Mouse (Mus musculus): ENCODE measurements around the gene Ndel1.

The Ndel1 gene

DNA sequence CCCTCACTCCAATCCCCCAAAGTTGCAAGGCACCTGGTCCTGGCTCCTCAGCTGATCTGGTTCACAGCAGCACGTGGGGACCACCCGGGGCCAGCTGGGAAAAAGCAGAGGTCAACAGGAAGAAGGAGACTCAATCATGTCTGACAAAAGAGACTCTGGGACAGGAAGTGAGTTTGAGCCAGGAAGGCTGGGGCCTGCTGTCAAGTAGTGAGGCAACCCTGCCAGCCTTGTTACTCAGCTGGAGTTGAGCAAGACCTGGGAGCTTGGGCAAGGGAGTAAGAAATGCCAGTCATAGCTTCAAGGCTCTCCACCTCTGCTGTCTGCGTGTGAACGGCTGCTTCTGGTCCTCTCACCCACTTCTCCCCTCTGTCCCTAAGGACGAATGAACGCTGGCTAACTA is at the start of gene Ndel1:
Ndel1 (minus strand) TSS at position 111 of the 400 bp plus-strand sequence.
- CTCF ChIA-PET = no interaction called here

DNA sequence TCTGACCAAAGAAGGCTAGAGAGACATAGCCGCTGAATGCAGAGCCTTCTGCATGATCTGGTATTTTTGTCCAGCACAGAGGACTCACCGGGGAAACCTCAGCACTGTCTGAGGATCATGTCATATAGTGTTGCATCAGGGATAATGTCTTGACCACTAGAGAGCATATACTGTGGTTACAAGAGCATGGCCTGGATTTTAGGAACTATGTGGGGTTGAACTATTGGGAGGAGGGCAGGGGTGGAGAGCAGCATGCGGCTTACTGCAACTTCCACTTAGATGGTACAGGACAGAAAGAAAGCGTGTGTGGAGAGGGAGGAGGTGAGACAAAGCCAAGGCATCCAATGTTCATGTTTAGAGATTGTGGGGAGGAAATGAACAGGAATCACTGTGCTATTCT is 42.9 kb upstream of the Ndel1 start:
- CTCF ChIA-PET = no interaction called here

DNA sequence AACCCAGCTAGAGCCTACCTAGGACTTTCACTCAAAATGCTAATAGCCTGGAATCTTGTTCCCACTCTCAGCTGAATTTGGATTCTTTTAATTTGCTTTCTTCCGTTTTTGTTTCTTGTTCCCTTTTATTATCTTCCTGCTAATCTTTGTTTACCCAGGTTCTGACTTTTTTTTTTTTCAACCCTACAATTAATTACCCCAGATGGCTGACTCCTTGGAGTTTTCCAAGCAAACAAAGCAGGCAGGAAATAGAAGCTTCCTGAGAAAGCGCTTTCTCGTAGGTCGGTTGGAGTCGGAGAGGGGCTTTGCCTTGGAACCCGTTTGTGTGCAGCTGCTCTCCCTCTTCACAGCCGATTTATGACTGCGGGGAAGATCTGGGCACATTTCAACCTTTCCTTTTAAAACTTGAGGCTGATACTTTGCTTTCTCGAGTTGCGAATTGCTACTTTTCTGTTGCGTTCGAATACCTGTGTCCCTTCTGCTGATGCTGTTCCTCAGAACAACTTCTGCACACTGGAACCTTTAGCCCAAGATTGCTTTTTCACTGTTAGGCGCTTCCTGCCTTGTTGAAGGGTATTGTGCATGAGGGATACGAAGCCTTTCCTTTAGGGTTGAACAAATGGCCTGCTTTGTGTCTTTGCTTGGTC is 40.0 kb upstream of the Ndel1 start:
- CTCF ChIA-PET = no interaction called here

DNA sequence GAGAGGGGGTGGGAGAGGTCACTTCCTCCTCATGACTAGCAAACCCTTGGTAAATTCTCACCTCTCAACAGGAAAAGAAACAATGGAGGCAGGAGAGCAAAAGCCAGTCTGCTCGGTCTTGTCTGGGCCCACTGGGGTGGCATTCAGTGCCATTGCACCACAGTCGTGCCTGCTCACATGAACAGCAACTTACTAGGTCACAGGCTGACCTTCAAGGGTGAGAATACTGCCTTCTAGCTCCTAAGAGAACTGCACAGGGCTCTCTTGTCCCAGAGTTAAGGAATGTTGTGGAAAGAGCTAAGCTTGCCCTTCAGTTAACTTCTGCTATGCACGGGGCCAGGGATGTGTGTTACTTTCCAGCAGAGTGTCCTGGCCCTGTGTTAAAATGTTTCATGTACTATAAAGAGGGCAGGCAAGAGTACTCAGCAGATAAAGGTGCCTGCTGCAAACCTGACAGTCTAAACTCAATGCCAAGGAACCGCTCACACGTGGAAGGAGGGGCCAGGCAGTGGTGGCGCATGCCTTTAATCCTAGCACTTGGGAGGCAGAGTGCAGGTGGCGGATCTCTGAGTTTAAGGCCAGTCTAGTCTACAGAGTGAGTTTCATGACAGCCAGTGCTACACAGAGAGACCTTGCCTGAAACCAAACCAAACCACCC is 37.3 kb upstream of the Ndel1 start:
- CTCF ChIA-PET = interaction anchor here (0.5 kb wide), 1 partner anchor 66 kb away, joined by 4 read pairs; the partner anchor contains the start of gene Rangrf

DNA sequence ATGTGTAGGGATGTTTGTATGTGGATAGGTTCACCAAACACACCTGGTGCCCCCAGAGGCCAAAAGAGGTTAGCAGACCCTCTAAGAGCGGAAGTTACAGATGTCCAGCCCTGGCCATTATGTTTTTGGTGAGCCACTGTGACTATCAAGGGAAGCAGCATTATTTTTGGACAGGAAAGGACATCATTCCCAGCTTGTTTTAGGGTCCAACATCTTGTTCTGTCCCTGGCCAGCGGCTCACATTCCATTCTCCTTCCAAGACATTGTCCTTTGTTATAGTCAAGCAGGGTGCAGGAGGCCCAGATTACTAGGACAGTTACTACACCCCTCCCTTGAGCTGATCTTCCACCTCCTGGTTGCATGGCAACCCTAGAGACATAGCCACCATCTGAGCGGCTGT is 35.6 kb upstream of the Ndel1 start:
- CTCF ChIA-PET = no interaction called here

DNA sequence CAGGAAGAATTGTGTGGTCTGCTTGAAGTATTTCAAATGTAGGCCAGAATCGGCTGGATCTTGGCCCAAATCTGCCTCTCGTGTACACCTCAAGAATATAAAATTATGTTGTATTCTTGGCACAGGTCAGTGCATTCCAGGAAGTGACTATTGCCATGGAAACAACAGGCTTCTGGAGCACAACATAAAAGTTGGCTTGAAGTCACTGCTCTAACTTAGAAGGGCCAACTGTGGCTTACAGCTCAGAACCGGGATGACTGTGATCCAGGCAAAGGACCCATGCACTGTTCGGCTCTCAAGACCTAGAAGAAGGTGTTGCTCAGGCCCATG is 34.8 kb upstream of the Ndel1 start:
- CTCF ChIA-PET = no interaction called here

DNA sequence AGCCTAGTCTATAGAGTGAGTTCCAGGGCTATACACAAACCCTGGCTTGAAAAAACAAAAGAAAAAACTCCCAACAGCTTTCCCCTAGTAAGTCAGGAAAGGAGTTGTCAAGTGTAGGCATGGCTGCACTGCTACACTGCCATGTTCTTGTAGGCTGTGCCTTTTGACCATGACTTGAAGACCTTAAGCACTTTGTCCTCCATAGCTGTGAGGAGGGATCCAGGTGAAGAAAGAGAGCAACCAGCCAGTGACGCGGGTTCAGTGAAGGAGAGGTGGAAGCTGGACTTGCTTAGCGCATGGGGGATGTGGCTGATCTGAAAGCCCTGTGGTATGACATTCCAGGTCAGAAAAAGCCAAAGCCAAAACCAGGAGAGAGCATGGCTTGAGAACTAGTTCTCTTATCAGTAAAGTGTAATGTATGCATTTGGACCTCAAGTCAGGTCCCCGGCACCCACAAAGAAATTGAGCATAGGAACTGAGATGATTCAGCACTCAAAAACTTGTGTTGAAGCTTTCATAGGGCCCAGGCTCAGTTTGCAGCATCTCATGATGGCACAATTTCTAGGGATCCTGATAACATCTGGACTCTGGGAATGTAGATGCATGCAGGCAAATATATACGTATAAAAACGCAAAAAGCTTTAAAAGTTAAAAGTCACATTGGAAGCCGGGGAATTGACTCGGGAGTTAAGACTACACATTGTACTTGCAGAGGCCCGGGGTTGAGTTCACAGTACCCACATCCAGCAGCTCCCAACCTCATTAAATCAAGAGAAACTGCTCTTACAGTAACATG is 34.2 kb upstream of the Ndel1 start:
- CTCF ChIA-PET = no interaction called here

DNA sequence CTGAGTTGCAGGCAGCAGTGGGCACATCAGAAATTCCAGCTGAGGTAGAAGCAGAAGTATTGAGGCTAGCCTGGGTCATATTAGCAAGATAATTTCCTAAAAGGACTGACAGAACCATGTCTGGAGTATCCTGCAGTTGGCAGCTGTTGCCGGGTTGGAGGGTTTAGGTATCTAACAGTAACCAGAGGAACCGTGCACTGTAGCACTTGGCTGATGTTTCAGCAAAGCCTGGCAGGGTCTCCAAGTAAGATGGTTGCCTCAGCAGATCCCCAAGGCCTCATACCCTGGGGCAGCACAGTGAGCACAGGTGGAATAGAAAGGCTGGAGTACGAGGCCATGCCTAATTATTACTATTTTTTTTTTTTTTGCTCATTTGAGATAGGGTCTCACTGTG is 33.5 kb upstream of the Ndel1 start:
- CTCF ChIA-PET = no interaction called here

DNA sequence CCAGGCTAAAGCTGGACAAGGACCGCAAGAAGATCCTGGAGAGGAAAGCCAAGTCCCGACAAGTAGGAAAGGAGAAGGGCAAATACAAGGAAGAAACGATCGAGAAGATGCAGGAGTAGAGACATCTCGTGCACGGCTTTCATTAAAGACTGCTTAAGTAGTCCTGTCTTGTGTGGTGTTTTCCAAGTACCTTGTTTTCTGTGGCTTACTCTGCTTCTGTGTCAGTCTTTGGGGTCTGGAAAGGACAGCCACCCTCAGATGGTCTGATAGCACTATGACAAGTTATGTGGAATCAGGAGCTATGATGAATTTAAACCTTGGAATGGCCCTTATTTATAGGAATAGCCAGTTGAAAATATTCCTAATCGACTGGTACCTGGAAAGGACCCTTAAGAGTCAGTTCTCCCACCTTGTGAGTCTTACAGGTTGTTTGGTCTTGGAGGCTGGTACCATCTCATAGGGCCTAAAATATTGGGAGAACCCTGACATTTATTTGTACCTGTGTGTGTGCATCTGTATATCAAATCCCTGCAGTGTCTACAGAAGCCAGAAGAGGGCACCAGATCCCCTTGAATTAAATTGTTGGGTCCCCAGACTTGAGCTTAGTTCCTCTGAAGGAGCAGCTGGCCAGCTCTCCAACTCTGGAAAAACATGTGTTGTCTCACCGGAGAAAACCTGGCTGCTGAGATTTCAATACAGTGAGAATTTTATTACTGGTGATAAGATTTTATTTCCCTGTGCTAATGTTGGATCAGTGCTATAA is 32.9 kb upstream of the Ndel1 start:
- CTCF ChIA-PET = no interaction called here

DNA sequence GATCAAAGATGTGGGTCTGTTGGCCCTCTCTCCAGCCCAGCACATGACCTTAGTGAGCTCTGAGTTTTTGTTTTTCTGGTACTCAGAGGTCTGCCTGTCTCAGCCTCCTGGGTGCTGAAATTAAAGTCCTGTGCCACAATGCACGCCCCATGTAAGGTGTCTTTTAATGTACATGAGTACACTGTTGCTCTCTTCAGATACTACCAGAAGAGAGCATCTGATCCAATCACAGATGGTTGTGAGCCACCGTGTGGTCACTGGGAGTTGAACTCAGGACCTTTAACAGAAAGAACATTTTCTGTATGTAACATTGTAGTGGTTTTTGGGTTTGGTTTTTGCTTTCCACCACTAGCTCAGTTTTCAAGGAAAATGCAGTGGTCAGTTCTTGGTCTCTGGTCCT is 32.1 kb upstream of the Ndel1 start:
- CTCF ChIA-PET = no interaction called here

DNA sequence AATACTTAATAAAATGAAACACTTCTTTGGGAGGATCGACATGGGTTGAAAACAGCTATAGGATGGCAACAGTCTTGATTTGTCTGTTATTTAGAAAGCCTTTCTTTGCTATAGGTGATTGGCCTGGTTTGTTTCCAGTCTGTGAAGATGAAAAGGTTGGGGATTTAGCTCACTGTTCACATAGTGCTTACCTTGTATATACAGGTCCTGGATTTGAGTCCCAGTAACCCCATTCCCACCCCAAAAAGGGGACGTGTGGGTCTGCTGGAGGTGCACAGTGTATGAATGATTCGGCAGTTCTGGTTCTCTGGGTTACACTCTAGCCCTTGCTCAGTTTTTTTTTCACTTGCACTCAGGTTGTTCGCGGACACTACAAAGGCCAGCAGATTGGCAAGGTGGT is 31.2 kb upstream of the Ndel1 start:
- CTCF ChIA-PET = no interaction called here

DNA sequence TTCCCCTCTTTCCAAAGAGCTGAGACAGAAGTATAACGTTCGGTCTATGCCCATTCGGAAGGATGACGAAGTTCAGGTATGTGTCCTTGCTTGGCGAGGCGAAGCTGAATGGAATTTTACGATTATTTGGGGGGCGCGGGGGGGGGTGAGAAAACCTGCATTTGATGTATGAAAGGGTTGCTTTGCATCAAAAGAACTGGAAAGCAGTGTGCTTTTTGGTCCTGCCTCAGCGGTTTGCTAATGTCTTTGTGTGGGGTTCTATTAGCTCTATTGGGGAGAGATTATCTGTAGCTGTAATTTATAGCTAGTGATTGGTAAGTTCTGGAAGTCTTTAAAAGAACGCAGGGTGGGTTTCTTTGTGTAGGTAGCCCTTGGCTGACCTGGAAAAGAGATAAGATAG is 30.7 kb upstream of the Ndel1 start:
- CTCF ChIA-PET = no interaction called here

DNA sequence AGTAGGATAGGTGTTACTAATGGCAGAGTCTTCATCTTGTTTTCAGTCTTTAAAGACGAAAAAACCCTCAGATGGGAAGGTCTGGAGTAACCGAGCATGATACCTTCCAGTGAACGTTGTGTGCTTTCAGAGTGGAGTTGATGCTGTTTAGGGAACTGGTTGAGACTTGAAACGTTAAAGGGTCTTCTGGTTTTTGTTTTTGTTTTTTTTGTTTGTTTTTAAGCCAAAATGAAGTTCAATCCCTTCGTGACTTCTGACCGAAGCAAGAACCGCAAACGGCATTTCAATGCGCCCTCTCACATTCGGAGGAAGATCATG is 30.3 kb upstream of the Ndel1 start:
- CTCF ChIA-PET = no interaction called here

DNA sequence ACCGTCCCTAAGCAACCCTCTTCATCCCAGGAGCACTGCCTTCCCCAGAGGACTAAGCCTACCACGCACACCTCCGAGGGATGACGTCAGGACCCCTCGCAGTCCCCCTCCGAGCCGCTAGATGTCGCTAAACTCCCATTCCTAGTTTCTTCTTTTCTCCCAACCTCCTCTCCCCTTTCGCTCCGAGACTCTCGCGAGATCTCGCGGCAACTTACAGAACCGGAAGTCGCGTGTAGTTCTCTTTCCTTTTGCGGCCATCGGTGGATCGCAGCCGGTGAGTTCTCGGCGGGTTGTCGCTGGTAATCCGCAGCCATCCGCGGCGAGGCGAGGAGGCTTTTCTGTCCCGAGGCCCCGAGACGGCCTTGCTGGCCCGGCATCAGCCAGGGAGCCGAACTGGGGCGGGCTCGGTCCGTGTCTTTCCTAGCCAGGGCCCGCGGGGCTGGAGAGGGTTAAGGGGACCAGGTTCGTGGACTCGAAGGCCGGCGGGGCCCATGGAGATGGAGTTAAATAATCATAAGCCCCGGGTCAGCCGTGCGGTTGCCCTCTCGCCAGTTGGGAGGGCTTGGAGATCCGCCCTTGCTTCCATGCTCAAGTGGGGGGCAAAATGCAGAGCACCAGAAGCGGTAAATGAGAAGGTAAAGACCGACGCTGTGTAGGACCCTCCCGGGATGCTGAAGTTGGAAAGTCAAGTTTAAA is 29.8 kb upstream of the Ndel1 start, which contains the start of gene Rpl26:
Rpl26 (plus strand) TSS at position 233 of the 696 bp plus-strand sequence.
- CTCF ChIA-PET = no interaction called here

DNA sequence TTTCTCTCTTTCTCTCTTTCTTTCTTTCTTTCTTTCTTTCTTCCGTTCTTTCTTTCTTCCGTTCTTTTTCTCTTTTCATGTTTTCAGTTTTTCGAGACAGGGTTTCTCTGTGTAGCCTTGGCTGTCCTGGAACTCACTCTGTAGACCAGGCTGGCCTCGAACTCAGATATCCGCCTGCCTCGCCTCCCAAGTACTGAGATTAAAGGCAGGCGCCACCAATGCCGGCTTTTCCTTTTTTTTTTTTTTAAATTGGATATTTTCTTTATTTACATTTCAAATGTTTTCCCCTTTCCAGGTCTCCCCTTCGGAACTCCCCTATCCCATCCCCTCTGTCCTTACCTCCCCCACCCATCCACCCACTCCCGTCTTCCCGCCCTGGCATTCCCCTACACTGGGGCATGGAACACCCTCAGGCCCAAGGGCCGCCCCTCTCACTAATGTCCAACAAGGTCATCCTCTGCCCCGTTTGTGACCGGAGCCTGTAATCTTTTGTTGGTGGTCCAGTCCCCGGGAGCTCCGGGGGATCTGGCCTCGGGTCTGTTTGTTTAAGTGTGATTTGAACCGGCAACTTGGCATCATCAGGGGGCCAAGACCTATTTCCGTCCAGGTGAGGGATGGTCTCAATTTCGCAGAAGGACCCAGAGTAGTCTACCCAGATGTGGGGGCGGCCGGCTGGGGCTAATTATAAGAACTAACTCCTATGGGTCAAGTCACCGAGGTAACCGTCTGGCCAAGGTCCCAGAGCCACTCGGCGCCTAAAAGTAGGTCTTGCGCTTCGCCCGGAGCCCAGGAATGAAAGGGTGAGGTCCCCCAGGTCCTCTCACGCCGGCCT is 29.1 kb upstream of the Ndel1 start:
- CTCF ChIA-PET = no interaction called here

DNA sequence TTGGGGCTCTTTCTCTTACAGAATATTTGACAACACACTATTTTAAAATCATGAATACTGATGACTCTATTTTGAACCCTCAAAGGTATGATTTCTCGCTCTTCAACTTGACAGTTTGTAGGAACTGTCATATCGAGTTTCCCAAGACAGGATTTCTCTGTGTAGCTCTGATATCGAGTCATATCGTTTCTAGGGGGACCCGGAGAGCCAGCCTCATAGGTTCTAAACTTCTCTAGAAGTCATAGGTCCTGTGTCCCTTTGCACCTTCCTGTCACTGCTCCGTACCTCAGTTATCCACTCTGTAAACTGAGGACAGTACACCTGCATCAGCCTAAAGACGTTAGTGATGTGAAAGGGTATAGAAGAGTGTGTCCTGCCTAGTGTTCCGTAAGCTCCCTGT is 28.2 kb upstream of the Ndel1 start:
- CTCF ChIA-PET = no interaction called here

DNA sequence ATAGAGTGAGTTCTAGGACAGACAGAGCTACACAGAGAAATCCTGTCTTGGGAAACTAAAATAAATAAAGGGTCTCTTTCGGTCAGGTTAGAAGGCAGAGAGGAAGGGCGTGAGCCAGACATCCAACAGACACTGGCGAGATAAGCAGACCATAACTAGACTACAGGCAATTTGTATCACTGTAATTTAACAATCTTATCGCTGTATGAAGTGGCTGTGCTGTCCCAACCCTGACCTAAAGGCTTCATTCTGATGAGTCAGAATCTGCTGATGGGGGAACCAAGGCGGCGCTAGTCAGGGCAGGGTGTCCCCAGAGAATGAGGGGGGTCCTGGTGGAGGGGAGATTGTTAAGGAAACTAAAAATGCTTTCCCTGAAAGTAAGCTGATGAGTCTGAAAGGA is 27.1 kb upstream of the Ndel1 start:
- CTCF ChIA-PET = interaction anchor here (0.7 kb wide), 1 partner anchor 69 kb away, joined by 3 read pairs; no protein-coding TSS in a partner anchor

DNA sequence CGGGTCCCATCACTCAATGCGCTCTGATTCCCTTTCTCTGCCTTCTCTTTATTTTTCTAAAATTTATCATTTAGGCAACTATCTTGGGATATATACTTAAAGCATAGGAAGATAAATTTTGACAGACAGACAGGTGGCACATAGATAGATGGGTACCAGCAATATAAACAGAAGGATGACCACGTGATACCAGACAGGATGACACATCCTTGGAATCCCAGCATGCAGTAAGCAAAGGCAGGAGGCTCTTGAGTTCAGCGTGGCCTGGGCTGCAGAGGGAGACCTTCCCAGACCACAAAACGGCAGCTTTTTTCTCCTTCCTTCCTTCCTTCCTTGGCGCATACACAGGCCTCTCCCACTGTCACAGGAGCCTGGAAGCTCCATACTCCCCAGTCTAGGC is 26.2 kb upstream of the Ndel1 start:
- CTCF ChIA-PET = interaction anchor here (0.7 kb wide), 1 partner anchor 68 kb away, joined by 3 read pairs; no protein-coding TSS in a partner anchor

DNA sequence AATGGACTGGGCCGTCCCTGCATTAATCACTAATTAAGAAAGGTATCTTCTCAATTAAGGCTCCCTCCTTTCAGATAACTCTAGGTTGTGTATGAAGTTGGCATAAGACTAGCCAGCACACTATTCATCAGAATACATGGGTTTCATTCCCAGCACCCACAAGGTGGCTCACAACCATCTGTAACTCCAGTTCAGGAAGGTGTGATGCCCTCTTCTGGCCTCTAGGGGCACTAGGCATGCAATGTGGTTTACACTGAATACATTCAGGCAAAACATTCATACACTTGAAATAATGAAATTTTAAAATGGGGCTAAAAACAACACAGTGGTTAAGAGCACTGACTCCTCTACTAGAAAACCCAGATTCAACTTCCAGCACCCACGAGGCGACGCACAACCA is 25.5 kb upstream of the Ndel1 start:
- CTCF ChIA-PET = interaction anchor here (0.6 kb wide), 1 partner anchor 69 kb away, joined by 7 read pairs; no protein-coding TSS in a partner anchor

DNA sequence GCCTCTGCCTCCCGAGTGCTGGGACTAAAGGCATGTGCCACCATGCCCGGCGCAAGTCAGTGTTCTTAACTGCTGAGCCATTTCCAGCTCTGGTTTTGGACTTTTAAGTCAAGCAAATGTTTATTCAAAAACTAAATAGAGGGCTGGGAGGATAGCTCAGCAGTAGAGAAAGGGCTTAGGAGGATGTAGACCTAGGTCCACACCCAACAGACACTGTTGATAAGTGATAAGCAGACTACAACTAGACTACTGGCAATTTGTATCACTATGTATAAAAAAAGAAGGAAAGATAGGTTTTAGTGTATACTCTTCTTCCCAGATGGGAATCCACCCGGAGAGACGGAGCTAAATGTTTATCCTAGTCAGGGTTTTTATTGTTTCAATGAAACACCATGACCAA is 24.6 kb upstream of the Ndel1 start:
- CTCF ChIA-PET = interaction anchor here (0.6 kb wide), 1 partner anchor 69 kb away, joined by 7 read pairs; no protein-coding TSS in a partner anchor

DNA sequence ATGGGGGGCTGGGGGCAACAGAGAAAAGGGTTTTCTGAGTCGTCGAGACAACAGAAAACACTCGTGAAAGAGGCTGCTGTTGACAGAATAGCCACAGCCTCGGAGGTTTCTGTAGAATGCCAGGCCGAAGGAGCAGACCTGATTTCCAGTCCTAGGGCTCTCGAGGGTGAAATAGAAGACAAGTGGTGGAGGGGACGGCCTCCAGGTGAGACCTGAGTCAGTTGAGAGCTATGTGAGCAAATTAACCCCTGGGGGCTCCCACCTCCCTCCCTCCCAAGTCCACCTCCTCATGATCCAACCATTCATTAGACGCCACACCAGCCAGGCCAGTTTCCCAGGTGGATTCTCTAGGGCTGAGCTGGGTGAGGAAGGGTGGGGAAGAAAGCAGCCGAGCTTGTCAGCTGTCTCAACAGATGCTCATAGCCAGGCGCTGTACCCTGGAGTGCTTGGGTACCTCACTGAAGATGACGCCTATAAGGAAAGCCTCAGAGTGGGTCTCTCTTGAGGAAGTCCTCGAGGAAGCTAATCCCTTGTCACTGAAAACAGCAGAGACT is 22.3 kb upstream of the Ndel1 start:
- CTCF ChIA-PET = no interaction called here
